Mouse (Mus musculus): ENCODE results near the gene Rapgef5.

- TF ChIP-seq CTCF (IDR thresholded peaks at IDR 0.05) (no peak), EP300 (IDR thresholded peaks at IDR 0.05) (no peak)
These were observed 11.1 kb upstream of the Rapgef5 start for GRCm38 (mm10) chr12:117505163-117505562.

All from lung, postnatal 0 days (tissue).